Mouse (Mus musculus): Measurements from ENCODE around the gene Sult3a2.
"Not testable (repeated sequence)": the region's sequence is repeated elsewhere in the genome, so short reads cannot be mapped to it uniquely, and the experiment has no call there.

Sult3a2 gene

GRCm38 (mm10) chr10:33786604-33787003 lies at the start of gene Sult3a2:
Gene Sult3a2 (minus strand): TSS chr10:33786704.
- DNase-seq (ENCODE audit: low read depth): no peak

- DNase-seq (ENCODE audit: low read depth): no peak
These were observed 34.4 kb upstream of the Sult3a2 start for GRCm38 (mm10) chr10:33820892-33821291.

- DNase-seq (ENCODE audit: low read depth): no peak
These were observed 30.4 kb upstream of the Sult3a2 start for GRCm38 (mm10) chr10:33816923-33817322.

GRCm38 (mm10) chr10:33814266-33814665 lies 27.8 kb upstream of the Sult3a2 start:
- no peak for DNase-seq (ENCODE audit: low read depth)

GRCm38 (mm10) chr10:33811807-33812206 lies 25.3 kb upstream of the Sult3a2 start:
- DNase-seq (ENCODE audit: low read depth): no peak

GRCm38 (mm10) chr10:33797221-33797949 lies 10.9 kb upstream of the Sult3a2 start:
- not testable (repeated sequence) for DNase-seq (ENCODE audit: low read depth)

- not testable (repeated sequence) for DNase-seq (ENCODE audit: low read depth)
These were observed 9.9 kb upstream of the Sult3a2 start for GRCm38 (mm10) chr10:33796269-33796915.

GRCm38 (mm10) chr10:33792166-33792565 lies 5.7 kb upstream of the Sult3a2 start:
- not testable (repeated sequence) for DNase-seq (ENCODE audit: low read depth)

- DNase-seq (ENCODE audit: low read depth): no peak
These were observed 1.0 kb upstream of the Sult3a2 start for GRCm38 (mm10) chr10:33787541-33787940.

GRCm38 (mm10) chr10:33735251-33735650 lies 51.3 kb downstream of the Sult3a2 start:
- DNase-seq (ENCODE audit: low read depth): not testable (repeated sequence)

GRCm38 (mm10) chr10:33733241-33733640 lies 53.3 kb downstream of the Sult3a2 start:
- DNase-seq (ENCODE audit: low read depth): no peak

GRCm38 (mm10) chr10:33732409-33733185 lies 53.9 kb downstream of the Sult3a2 start:
- DNase-seq (ENCODE audit: low read depth): no peak

- no peak for DNase-seq (ENCODE audit: low read depth)
These were observed 62.7 kb downstream of the Sult3a2 start for GRCm38 (mm10) chr10:33723764-33724163.

GRCm38 (mm10) chr10:33721827-33722438 lies 64.6 kb downstream of the Sult3a2 start:
- DNase-seq (ENCODE audit: low read depth): no peak
